Mouse (Mus musculus): ENCODE data around the gene Rfx1.

Gene Rfx1

DNA sequence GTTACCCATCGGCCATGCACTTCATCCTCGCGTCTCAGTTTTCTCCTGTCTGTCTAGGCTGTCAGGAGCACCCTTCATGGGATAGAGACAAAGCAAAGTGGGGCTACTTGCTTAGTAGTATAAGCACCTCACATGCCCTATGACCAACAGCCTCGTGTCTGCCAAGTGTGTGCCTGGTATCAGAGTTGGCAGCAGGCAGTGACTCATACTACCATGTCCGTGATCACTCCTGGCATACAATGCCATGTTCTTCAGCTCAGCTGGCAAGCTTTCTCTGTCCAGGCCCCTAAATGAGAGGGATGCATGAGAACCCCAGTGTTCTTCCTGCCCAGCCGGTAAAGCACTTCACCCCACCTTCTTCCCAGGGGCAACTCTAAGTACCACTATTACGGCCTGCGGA is 24.0 kb downstream of the Rfx1 start:
- no peak for DNase-seq (ENCODE audit: low read depth)

DNA sequence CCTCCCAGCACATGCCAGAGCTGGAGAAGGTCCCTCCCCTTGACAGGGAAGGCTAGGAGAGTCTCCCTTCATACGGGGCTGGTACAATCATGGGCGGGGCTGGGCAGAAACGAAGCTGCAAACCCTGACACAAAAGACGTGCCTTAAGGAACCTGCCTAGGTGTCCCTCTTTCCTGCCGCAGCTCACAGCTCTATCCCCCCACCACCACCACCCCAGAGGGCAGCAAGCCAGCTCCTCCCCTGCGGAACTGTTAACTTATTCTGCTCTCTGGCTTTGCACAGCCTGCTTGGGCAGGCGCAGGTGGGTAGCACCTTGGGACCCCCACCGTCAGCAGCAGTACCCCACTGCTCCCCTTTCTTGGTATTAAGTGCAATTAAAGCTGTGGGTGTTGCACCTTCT is 29.4 kb downstream of the Rfx1 start:
- no peak for DNase-seq (ENCODE audit: low read depth)

DNA sequence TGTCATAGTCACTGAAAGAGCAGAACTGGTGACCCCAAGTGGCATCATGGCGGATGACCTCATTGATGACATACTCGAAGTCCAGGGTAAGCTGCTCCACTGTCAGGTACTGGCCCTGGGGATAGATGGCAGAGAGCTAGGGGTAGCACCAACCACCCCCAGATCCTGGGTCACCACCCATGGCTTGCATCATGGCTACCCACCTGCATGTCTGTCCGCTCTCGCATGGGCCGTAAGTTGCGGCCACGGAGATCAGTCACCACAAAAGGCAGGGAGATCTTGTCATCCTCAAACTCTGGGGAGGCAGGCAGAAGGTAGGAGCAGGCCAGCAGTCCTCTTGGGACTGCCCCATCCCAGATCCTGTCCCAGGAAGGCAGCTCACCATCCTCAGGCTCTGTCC is 31.7 kb downstream of the Rfx1 start:
- DNase-seq (ENCODE audit: low read depth): no peak

DNA sequence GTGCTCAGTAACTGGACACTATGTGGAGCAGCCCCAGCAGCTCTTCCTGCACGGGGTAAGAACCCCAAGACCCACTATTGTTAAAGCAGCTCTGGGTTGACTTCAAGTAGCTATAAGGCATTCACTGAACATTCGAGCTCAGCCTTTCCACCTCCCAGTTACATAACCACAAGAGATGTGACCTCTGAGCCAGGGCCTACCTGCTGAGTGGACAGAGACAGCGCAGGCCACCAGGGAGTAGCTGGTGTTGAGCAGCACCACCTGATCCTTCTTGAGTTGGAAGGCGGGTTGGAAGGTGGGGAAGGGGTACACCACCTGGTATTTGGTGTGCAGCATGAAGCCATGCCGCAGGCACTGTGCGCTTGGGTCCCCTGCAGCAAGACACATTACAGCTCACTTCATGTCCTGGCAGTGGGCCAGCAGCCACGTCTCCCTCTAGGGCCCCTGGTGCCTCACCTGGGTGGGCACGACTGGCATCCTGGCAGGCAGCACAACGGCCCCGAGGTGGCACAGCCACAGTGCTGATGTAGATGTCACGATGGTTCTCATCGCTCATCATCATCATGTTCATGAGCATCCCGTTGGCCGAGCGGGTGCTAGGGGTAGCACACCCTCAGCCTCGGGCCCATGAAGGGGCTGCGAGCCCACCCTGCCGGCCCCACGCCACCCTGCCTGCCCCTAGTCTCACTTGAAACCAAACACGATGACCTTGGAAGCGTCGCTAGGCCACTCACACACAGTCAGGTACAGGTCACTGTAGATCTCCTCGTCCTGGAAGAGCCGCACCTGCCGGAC is 35.0 kb downstream of the Rfx1 start:
- DNase-seq (ENCODE audit: low read depth): no peak

DNA sequence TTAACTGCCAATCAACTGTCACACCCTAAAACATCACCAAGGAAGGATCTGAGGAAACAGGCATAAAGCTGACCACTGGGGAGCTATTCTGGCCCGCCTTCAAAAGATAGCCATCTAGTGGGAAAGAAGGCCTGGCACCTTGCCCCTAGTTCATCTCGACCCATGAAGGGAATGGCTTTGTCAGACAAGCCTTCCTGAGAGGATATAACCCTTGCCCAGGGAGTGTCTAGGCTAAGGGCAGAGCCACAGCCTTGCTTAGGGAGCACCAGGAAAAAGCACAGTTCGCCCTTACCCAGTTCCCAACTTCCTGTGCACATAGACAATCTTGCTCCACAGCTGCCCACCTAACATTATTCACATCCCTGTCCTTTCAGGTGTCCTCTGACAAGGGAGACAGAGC is 37.0 kb downstream of the Rfx1 start:
- DNase-seq (ENCODE audit: low read depth): no peak

DNA sequence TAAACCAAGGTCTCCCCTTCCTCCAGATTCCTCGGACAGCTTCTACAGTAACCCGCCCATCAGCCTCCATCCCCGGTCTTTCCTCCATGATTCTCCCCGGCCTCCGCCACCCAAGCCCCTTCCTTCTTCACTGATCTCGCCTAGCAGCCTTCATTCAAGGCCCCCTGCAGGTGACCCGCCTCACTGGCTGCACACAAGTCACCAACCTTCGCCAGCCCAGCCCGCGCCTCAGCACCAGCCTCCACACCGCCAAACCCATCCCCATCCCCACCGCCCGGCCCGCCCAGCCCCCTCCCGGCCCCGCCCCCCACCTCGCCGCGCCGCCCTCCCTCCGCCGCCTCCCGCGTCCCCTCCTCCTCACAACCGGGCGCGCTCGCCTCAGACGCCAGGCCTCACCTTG is 37.6 kb downstream of the Rfx1 start:
- peak; percentile 36 for DNase-seq (ENCODE audit: low read depth)

DNA sequence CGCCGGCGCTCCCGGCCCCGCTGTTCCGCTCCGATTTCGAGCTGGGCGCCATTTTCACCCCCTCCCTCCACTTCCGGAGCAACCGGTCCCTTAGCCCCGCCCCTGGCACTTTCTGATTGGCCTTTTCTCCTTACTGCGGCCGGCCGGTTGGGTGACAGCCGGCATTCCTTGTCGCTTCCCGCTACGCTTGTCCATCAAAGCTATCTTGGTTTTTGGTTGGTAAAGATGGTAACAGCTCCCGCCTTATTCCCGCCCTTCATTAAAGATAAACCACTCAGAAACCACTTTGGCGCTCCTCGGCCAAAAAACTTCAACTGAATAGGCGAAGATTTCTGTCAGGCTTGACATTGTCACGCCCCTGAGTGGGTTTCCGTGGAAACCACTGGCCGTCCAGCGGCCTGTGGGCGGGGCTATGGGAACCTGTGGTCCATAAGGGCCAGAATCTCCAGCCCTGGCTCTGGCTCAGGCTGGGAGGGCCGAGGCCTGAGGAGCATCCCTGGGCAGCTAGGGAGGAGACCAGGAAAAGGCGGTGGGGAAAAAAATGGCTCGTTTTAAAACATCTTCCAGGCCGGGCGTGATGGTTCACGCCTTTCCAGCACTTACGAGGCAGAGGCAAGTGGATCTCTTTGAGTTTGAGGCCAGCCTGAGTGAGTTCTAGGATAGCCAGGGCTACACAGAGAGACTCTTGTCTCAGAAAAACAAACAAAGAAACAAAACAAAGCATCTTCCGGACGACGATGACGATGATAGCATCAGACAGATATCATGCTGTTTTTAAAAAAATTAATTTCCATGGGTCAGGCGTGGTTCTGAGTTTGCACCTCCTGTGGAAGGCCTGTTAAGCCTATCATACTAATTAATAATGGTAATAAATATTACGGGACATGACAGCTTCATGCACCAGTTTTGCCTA is 38.3 kb downstream of the Rfx1 start, which contains the start of gene Dcaf15:
Gene Dcaf15, minus strand, starts transcription at position 72 of the 913 bp plus-strand sequence.
- DNase-seq (ENCODE audit: low read depth): peak; percentile 99

DNA sequence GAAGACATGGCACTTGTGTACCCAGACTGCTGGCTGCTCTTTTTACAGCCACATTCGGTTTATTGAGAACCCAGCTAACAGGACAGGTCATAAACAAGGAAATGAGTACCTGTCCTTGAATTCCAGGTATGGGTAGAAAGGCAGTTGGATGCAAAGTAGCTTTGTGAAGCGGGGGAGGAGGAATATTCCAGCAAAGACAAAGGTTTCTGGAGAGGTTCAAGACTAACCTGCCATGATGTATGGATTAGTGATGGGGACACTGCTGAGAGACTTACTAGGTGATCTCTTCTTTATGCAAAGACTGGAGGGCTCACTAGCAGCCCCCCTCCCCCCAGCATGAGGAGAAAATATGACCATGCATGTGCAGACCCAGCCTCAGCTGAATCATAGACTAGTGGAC is 39.0 kb downstream of the Rfx1 start:
- DNase-seq (ENCODE audit: low read depth): no peak

DNA sequence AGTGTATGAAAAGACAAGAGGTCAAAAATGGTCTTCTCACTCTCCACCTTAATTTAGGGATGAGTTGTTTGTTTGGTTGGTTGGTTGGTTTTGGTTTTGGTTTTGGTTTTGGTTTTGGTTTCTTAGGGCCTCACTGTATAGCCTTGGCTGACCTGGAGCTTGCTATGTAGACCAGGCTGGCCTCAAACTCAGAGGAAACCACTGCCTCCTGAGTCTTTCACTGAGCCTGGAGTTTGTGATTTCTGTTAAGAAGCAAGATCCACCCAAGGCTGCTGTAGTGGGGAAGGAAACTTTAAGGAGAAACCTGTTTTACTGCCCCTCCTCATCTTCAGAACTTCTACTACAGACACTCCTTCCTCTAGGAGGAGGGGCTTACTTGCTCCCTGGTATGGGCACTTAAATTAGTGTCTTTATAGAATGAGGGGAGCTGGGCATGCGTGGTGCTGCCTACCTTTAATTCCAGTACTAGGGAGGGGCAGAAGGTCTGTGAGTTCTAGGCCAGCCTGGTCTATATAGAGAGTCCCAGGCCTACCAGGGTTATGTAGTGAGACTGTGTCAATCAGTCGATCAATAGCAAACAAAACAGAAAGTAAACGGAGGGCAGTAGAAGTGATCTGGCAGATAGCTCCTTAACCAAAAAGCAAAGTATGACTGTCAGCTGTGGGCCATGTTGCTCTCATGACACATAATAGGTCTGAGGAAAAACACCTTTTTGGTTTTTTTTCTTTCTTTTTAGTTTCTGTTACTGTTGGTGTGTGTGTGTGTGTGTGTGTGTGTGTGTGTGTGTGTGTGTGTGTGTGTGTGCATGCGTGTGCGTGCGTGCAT is 39.8 kb downstream of the Rfx1 start:
- DNase-seq (ENCODE audit: low read depth): no peak

DNA sequence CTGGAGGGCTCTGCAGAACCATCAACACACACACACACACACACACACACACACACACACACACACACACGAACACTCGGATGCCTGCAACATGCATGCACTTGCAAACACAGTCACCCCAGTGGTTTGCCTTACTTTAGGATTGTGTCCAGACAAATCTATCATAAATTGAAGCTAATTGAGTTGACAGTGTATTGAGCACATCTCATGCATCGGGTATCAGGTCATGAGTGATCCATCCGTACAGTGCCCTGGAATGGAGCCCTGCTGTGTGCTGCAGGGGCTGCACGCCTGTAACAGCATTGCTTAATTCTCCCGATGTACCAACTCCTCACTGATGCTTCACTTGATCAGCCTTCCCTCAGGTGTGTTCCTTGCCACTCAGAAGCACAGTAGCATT is 49.0 kb downstream of the Rfx1 start:
- DNase-seq (ENCODE audit: low read depth): no peak

DNA sequence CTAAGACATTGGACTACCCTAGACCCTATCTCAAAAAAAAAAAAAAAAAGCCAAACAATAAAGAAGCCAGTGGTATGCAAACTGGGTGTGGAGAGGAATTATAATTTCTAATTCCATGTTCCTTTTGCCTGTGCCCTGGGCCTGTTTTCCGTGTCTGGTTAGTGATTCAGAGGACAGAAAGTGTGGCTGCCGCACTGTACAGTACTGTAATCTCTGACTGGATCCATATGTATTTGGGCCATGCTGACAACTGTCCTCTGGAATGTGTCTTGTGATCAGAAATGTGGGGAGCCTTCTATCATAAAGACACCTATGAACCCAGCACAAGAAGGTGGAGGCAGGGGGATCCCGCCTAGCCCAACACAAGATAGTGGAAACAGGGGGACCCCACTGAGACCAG is 55.5 kb downstream of the Rfx1 start:
- DNase-seq (ENCODE audit: low read depth): no peak

DNA sequence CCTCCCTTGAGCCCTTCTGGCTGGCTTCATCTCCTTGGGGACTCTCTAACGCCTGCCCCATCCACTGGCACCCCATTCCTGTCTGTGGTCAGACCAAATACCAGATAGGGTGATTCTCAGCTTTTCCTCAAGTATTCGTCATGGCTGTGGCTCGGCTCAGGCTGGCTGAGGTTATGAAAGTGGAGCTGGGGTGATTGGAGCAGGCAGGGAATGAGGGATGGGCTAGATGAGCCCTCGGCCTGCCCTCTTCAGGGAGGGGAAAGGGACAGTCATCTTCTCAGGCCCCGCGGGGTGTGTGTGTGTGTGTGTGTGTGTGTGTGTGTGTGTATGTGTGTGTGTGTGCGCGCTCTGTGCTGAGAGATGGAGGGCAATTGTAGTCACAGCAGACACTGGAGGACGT is 59.0 kb downstream of the Rfx1 start, which contains the start of gene Podnl1:
Gene Podnl1, plus strand, starts transcription at position 334 of the 400 bp plus-strand sequence.
- no peak for DNase-seq (ENCODE audit: low read depth)

DNA sequence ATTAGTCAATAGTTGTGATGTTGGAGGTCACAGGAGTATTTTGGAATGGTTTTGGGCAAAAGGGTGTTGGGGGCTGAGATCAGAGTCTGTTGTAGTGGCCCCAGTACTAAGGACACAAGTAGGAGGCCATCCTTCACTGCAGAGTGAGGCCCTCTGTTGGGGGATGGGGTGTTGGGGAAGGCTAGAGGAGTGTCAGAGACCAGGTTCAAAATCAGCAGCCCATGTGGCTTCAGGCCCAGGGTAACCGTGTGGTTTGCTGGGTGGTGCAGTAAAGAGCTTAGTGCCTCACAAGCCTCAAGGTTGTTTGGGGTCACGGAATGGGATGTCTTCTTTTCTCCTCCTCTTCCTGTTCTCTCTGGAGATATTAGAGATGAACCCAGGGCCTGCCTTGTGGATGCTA is 60.1 kb downstream of the Rfx1 start:
- DNase-seq (ENCODE audit: low read depth): no peak

DNA sequence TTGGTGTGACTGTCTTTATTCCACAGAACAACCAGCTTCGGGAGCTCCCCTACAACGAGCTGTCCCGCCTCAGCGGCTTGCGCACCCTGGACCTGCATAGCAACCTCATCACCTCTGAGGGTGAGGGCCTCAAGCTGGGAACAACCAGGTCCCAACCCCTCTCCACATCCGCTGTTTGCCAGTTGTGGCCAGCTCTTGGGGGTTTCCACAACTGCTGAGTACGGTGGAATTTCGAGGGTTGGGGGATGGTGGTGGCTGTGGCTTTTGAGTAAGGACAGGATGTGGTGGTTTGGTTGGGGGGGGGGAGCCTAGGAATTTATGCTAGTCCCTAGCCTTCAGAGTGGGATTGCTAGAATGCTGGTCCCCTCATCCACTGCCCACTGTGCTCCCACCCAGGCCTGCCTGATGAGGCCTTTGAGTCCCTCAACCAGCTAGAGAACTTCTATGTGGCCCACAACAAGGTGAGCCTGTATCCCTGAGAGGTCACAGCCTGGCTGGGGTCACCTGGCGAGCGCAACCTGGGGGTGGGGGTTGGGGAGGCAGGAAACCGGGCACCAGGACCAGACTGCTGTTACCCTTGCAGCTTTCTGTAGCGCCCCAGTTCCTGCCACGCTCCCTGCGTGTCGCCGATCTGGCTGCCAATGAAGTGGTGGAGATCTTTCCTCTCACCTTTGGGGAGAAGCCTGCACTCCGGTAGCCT is 60.7 kb downstream of the Rfx1 start:
- DNase-seq (ENCODE audit: low read depth): no peak

DNA sequence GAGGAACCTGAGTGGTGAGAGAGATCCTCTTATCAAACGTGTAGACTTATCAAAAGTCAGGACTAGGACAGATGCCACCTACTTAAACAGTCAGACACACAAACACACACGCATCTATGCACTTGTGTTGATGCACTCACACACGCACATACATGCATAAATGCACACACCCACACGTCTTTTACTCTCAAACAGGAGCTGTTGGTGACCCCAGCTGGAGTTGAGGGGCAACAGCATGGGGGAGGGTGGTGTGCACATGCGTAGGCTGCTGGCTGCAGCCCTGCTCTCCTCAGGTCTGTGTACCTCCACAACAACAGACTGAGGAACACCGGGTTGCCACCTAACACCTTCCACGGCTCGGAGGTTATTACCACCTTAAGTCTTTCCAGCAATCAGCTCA is 61.6 kb downstream of the Rfx1 start:
- no peak for DNase-seq (ENCODE audit: low read depth)

DNA sequence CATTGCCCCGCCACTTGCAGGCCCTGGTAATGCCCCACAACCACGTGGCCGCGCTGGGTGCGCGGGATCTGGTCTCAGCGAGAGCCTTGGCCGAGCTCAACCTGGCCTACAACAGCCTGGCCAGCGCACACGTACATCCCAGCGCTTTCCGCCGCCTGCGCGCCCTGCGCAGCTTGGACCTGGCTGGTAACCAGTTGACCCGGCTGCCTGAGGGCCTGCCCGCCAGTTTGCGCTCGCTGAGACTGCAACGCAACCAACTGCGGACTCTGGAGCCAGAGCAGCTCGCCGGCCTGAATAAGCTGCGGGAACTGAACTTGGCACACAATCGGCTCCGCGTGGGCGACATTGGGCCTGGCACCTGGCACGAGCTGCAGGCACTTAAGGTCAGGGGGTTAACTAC is 64.2 kb downstream of the Rfx1 start:
- DNase-seq (ENCODE audit: low read depth): no peak

DNA sequence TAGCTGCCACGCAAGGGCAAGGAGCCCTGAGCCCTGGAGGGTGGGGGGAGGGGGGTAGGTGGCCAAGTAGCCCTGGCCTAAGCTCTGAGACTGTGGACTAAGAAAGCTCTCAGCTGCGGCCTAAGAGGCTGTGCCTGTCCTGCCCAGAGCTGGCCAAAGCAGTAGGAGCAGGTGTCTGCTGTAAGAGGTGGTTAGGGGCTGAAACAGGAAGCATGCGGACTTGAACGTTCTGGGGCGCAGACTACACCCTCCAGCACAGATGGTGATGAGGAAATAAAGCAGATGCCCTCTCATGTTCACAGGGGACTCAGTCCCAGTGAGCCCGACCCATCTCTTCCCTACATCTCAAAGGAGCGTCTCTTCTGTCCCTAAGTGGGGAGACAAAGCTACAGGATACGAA is 65.6 kb downstream of the Rfx1 start:
- DNase-seq (ENCODE audit: low read depth): no peak

DNA sequence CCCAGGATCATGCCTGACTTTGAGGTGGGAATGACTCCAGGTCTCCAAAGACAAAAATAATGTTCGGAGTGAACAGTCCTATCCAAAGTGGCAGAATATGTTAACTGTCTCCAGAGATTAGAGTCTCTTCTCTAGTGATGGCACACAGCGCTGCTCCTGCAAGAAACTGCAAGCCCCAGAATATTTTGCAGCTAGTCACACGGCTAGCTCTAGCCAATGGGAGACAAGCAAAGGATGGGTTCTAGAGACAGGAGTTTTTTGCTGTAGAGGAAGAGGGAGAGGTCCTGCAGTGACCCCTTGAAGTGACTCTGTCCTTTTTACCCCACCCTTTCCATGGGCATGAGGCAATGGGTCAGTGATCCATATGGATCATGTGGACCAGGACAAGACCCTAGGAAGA is 71.2 kb downstream of the Rfx1 start:
- DNase-seq (ENCODE audit: low read depth): peak; percentile 29

DNA sequence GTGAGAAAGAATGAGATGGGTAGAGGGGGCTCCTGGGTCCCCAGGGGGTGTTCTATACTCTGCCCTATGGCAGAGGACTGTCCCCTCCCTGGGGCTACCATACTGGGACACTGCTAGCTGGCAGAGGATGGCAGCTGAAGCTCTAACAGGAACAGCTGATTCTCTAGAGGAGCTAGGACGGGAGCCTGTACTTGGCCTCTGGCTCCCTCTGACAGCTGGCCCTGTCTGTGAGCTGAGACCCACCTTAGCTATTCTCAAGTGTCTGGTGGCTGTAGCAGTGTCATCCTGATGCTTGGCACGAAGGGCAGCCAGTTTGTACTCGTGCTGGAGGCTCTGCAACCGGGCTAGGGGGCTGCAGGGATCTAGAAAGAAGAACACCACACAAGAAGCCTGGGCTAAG is 74.2 kb downstream of the Rfx1 start:
- no peak for DNase-seq (ENCODE audit: low read depth)

DNA sequence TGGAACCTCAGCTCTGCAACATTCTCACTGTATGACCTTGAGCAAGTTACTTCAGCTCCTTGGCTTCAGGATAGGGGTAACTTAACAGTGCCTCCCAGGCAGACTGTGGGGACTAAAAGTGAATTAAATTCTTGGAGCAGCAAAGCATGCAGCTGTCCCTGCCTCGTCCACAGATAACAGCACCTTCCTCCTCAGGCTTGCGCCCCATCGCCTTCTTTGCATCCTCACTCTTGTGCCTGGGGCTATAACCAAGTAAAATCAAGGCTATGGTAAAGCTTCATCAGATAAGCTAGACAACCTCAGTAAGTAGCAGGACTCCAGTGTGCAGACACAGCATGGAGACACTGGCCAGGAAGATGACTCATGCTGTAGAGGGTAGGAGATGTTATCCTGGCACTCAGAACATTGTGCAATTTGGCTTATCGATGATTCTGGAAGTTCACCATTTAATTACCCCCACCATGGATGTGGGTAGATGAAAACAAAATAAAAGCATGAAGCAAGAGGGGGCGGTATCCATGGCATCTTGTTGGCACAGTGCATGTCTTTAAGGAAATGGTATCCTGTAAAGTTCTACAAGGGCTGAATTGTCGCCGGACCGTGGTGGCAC is 78.1 kb downstream of the Rfx1 start:
- no peak for DNase-seq (ENCODE audit: low read depth)

Data from c-Kit-positive CD71-positive TER-119-negative erythroid progenitor cells, embryonic 14.5 days (primary cell).